Mouse (Mus musculus): Measurements from ENCODE around the gene Gm21209. TPM values are rescaled to one million over a fixed set of nuclear protein-coding genes. Genes with fewer than 3 reads are reported as not detected.
"Not testable (repeated sequence)": the region's sequence is repeated elsewhere in the genome, so short reads cannot be mapped to it uniquely, and the experiment has no call there.

Gene Gm21209
- not detected in 2 replicates for polyA plus RNA-seq (2014; fragmentation: Nextera tagmentation; extraction: Ambion mirVana)

DNA sequence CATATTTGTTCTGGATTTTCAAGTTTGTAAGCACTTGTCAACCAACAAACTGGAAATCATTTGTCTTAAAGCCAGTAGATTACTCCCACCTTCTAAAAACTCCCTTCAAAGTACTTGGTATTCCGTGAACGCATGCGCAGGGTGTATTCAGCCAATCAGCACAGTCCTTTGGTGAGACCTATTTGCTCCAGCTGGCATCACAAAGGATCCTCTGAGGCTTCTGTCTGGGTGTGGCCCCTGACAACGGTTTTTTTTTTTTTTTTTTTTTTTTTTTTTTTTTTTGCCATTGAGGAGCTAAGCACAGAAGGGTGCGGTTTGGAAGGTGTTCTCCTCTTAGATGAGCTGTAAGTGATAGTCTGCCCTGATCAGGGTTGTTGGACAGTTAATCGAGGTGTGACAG lies at the start of gene Gm21209:
Gene Gm21209, plus strand, starts transcription at position 301 of the 400 bp plus-strand sequence.
- H3K9me3 ChIP-seq (ENCODE audit: low read depth, low read length); H3K9ac ChIP-seq; H3K36me3 ChIP-seq (ENCODE audit: insufficient read depth); H3K27ac ChIP-seq (ENCODE audit: low read depth); DNase-seq; H3K27me3 ChIP-seq (ENCODE audit: insufficient read depth, low read length); H3K4me3 ChIP-seq (ENCODE audit: low read depth, low read length); ATAC-seq (ENCODE audit: insufficient read depth); H3K4me2 ChIP-seq; H3K4me1 ChIP-seq (ENCODE audit: insufficient read depth): not testable (repeated sequence)
- no CpG with 5 or more reads among the region's 6 CpGs for WGBS
